Mouse (Mus musculus) megakaryocyte-erythroid progenitor cell, adult 5-6 weeks (primary cell): ENCODE measurements around the gene Stard3. TPM values are rescaled to one million over a fixed set of nuclear protein-coding genes. Genes with fewer than 3 reads are reported as not detected.

ENCODE experiments used
- ATAC-seq: replicated peaks from 2 replicates; pipeline ENCODE4 v1.8.0; 2016; ENCODE audit warnings: mild to moderate bottlenecking, inconsistent platforms; ENCODE audit not compliant: severe bottlenecking, poor library complexity, low FRiP score, low TSS enrichment
- total RNA-seq, 2 experiments: library from RNA; stranded (forward) in 1 of 2; stranded (reverse) in 1 of 2; fragments of 200-1000, 215-1000 nt in 1 of 2; fragments of >200 nt in 1 of 2; fragmentation: Nextera tagmentation in 1 of 2; gene quantifications; 2 replicates each; pipeline ENCODE4 v1.2.3; 2014 to 2017

Gene Stard3
- 11.9 and 28.5 TPM in 2 replicates for total RNA-seq (2014; fragmentation: Nextera tagmentation)
- 10.6 and 18.2 TPM in 2 replicates for total RNA-seq (2017)

GRCm38 (mm10) chr11:98358161-98359083 is at the start of gene Stard3:
Gene Stard3, plus strand, starts transcription at chr11:98358368.
- peak; percentile 73 for ATAC-seq

DNA sequence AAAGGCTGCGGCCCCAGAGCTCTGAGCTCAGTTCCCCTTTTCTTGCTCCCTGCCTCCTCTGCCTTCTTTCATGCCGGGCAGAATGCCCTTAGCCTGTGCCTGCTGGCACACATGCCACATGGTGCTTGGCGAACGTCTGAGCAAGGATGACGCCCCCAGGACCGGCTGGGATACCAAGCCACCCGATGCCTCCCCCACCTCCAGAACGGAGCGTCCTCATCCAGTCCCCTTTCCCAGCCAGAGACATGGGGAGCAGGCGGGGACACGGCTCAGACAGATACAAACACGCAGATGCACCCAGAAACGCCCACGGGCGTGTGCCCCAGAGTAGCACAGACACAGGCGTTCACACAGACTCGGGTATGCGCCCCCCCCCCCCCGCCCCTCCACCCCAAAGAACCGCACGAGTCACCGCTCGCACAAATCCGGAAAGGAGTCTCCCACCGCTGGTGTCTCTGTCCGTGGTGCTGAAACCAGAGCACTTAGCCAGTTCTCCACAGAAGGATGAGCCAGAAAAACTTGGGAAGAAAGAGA is 44.3 kb upstream of the Stard3 start:
- no peak for ATAC-seq

DNA sequence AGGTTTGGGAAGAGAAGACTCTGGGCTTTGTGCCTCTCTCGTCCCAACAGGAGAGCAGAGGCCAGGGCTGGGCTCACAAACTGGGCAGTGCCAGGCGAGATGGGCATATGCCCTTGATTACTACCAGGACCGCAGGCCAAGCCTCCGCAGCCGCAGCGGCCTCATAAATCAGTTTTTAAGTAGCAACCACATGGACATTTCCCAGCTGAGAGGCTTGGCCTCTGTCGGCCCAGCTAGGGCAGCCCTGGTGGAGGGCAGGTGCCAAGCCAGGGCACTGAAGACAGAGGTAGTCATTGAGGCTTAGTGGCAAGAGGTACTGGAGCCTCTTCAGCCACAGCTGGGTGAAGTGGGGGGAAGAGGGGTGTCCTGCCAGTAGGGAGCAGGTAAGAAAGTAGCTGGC is 40.7 kb upstream of the Stard3 start:
- no peak for ATAC-seq

DNA sequence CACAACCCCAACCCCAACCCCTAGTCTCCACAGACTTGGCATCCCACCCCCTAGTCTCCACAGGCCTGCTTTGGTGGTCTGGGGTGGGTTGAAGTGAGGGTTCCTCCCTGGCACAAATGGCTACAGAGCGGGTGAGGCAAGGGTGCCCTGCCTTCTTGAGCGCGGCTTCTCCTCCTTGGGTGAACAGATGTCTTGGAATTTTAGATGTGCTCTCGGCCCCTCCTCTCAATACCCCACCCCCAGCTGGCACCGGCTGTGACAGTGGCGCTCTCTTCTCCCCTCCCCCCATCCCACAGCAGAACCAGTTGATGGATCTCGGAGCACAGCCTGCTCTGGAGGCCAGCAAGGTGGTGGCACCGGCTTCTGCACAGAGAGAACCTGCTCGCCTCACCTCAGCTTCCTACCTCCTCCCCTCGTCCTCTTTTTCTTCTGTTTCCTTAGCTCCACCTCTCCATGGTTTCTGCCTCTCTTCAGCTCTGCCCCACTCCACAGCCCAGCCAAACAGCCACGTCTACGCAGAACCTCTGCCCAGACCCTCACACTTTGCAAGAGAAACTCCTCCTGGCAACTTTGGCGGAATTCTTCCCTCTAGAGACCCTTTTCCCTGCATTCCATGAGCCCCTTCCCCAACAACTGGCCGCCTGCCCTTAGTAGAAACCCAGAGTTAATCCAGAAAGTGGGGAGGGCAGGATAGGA is 39.6 kb upstream of the Stard3 start:
- ATAC-seq: no peak

DNA sequence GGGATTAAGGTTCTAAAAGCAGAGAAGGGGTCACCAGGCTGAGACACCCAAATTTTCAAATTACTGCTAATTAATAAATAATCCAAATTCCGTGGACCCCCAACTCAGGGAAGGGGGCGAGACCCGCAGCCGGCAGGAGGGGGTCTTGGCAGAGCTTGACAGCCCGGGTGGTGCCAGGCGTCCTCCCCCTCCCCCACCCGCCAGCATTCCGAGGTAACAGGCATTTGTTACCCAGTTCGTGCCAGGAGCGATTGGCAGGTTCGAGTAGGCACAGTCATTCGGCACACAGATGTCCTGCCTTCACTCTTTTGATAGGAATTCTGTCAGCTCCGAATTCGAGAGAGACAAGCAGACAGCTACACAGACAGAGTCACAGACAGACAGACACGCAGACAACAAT is 39.0 kb upstream of the Stard3 start:
- no peak for ATAC-seq

GRCm38 (mm10) chr11:98319544-98319943 is 38.6 kb upstream of the Stard3 start:
- ATAC-seq: no peak

DNA sequence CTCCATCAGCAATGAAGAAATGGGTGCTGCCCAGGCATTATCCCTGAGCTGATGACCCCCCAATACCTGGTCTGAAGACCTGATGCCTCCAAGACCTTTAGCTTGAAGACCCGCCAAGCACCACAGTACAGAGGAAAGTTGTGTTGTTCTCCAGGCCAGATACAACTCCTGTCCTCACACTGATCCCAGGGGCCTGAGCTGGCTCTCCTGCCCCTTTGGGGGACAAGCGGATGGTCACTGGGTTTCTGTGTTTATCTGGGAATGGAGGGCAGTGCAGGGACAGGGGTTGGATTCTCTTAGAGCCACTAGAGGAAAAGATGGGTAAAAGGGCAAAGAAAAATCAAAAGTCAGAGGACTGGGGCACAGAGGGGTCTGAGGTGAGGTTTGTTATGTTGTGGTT is 38.2 kb upstream of the Stard3 start:
- ATAC-seq: no peak

DNA sequence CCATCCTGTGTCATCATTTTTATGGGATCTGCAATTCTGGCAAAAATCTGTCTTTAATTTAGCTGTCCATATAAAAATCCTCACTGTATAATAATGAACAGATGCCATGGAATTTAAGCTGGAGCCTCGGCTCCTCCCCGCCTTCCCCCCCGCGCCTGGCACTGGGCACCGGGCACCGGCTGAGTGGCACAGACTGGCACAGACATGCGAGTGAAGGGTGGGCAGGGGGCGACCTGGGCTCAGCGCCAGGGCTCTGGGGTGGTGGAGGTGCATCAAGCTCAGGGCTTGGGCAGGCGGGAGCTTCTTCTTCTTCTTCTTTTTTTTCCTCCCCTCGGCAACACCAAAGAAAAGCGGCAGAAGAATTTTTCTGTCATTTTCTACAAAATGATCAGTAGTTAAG is 37.8 kb upstream of the Stard3 start:
- no peak for ATAC-seq

DNA sequence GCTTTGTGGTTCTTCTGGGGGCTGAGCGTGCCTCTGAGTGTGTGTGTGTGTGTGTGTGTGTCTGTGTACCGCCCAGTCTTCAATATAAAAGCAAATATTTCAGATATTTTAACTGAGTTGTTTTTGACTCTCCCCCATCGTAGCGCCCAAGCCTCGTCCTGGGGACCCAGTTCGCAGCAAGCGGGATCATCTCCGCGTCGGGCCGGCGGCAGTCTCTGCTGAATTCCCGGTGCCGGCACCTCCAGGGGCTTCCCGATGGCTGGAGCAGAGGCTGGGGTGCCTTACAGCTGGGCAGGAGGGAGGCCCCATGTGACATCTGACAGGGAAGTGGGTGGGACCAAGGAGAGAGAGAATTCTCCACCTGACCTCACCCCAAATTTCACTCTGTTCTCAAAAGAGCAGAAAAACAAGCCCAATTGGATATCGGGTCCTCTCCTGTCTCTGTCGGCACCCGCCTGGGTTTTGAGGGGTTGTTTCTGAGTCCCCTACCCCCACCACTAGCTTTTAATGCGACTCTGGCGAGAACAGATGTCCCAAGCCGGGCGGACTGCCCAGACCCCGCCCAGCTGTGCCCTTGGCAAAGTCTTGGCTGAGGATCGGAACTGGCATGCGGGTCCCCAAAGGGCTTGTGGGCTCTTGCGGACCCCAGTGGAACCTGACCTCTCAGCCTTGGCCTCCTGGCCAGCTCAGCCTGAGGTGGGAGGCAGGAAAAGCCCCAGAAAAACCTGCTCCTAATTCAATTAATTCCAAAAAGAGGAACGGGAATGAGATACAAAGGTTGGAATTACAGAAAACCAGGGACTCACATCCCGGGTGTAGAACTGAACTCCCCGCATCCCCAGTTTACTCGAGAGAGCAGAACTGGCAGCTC is 37.1 kb upstream of the Stard3 start:
- no peak for ATAC-seq

- ATAC-seq: no peak
Measured at GRCm38 (mm10) chr11:98321677-98322003, 36.5 kb upstream of the Stard3 start.

DNA sequence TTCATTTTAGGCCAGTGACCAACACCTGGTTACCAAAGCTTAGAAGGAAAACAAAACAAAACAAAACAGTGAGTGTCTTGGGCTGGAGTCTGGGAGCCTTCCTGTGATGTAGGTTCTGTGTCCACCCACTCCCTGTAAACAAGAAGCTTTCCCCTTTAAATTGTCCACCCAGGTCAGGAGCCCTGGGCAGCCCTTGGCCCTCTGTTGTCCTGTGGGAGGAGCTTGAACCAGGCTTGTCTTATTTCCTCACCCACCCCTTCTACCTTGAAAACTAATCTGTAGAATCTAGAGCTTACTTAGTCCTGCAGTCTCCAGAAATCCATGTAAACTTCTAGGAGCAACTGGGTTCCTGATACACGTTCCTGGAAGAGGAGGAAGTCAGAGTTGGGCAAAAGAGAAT is 36.0 kb upstream of the Stard3 start:
- no peak for ATAC-seq

GRCm38 (mm10) chr11:98323136-98323866 is 34.9 kb upstream of the Stard3 start:
- ATAC-seq: no peak

GRCm38 (mm10) chr11:98323933-98324332 is 34.2 kb upstream of the Stard3 start:
- peak; percentile 60; the same call in 1 of the 2 replicates for ATAC-seq

DNA sequence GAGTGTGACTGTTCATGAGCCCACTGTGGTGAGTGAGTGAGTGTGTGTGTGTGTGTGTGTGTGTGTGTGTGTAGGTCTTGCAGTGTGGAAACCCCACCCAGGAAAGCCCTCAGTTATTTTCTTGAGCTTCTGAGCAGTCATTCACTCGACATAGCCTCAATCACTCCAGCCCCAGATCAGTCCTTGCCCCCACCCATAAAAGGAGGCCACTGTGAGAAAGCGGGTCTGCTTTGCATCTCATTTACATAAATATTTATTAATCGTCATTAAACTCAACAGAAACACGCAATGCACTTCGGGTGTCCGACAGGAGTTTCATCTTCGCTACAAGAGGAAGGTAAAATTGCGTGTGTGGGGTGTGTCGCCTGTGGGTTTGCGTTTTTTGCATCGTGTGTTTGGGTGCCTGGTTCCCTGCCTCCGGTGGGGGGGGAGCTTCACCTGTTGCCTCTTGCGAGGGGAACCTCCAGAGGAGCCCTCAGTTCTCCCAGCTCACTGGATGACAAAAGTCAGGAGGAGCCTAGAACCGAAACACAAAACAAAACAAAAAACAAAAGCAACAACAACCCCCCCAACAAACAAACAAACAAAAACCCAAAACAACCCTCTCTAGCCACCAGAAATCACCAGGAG is 32.9 kb upstream of the Stard3 start:
- no peak for ATAC-seq

DNA sequence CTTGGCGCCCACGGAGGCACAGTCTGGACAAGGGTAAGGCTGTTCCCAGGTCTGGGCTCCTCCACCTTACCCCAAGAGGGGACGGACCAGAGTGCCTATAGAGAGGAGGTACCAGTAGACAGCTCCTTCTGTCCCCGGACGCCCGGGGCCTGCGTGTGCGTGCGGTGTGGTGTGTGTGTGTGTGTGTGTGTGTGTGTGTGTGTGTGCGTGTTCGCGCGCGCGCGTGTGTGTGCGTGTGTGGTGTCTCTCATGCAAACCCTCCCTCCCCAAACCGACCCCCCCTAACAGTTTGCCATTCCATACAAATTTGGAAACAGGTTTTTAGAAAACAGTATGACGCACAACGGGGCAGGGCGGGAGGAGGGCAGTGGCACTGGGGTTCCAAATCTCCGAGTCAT is 32.3 kb upstream of the Stard3 start:
- no peak for ATAC-seq

- ATAC-seq: no peak
Measured at GRCm38 (mm10) chr11:98326741-98327135, 31.4 kb upstream of the Stard3 start.

DNA sequence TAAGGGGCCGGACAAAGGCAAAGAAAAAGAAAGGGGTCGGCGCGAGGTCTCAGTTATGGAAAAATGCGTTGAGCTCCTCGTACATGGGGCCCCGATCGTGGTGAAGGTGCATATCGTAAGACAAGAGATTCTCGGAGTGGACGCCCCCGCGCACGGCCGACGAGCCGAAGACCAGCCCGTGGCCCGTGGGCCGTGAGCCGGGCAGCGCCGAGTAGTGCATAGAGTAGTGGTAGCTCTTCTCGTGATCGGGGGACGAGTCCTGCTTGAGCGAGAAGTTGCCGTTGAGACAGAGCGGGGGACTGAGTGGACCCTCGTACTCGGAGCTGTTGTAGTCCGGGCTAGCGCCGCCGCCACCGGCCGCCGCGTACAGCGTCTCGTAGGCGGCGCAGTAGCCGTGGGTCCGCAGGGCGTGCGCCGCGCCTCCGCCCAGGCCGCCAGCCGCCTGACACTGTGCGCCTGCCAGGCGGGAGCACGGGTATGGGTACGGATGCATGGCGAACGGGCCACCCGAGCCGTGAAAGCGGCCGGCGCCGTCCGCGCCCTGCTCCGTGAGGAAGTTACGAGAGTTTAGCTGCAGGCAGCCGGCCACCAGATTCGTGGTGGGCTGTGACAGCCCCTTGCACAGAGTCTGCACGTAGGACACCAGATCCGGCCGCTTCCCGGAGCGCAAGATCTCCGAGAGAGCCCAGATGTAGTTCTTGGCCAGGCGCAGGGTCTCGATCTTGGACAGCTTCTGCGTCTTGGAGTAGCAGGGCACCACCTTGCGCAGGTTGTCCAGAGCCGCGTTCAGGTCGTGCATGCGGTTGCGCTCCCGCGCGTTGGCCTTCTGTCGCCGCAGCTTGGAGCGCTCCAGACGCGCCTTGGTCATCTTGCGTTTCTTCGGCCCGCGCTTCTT is 30.8 kb upstream of the Stard3 start:
- 0 out of 2 replicates have a peak, but pooled peaks have one; percentile 28 for ATAC-seq

DNA sequence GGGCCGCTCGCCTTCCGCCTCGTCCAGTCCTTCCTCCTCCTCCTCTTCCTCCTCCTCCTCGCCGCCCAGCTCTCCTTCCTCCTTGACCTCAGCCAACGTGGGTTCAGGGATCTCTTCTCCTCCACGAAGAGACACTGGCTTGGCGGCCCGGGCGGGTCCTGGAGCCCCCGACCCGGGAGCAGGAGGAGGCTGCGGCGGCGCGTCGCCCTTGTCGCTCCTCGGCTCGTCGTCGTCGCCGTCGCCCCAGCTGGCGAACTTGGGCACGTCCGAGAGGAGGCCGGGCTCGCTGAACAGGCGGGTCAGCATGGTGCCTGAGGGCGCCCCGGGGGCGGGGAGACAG is 30.2 kb upstream of the Stard3 start:
- ATAC-seq: no peak
